Mouse (Mus musculus) cerebellum, adult 9-10 months (tissue): ENCODE measurements around the gene Rbp2.

Experiments used
- DNase-seq: peaks from one replicate; pipeline ENCODE4 v3.0.0; 2022

The Rbp2 gene

DNA sequence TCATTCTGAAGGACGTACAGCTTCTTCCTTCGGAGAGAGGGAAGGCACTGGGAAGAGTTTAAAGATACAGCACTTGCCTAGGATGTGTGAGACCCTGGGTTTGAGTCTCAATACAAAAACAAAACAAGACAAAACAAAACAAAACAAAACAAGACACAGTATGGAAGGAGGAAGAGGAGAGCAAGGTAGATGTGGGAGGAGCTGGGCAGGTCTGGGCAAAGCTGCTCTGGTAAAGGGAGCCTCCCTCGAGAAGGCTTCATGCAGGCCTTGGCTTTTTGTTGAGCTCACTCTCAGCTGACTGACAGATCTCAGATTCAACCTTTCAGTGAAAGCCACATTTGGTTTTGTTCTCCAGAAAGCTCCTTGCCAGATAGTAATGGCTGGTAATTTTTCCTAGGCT, at the start of gene Rbp2:
TSS of gene Rbp2 (plus strand) at position 301 of the 400 bp plus-strand sequence.
- DNase-seq: no peak

DNA sequence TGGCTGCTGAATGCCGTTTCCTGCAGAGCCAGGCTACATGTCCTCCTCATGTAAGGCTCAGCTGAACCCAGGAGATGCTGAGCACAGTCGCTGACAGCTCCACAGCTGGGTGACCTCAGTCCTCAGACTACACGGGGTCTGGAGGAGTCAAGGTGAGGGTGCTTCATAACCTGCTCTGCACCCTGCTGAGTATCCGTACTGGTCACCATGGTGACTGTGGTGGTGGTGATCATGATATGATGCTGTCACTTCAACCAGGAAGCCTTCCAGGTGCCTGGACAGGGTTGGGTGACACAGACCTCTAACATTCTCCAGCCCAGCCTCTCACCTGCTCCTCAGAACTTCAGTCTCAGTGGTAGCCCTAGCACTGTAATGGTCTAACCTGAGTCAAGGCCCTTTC, 48.1 kb upstream of the Rbp2 start:
- DNase-seq: no peak

- DNase-seq: no peak
These were observed 46.8 kb upstream of the Rbp2 start for GRCm38 (mm10) chr9:98439091-98439490.

- DNase-seq: no peak
These were observed 43.3 kb upstream of the Rbp2 start for GRCm38 (mm10) chr9:98442638-98443037.

- no peak for DNase-seq
These were observed 40.4 kb upstream of the Rbp2 start for GRCm38 (mm10) chr9:98445359-98446149.

GRCm38 (mm10) chr9:98450976-98451375, 34.9 kb upstream of the Rbp2 start:
- no peak for DNase-seq

DNA sequence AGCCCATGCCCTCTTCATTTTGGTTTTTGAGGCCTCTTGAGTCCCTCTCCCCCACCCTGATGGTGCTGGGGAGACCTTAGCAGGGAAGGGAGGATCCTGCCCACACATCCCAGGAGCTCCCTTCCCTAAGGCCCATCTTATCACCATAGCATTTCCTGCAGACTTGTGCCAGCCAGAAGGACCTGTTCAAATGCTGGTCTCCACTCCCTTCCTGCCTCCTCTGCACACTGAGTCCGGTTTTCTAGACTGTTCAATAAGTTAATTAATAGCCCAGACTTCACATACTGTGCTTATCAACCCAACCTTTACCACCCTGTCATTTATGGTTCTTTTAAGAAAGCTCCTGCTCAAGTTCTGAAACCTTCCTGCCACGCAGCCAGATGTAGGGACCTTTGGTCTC, 19.2 kb upstream of the Rbp2 start:
- no peak for DNase-seq

- no peak for DNase-seq
These were observed 5.7 kb upstream of the Rbp2 start for GRCm38 (mm10) chr9:98480172-98480749.

- no peak for DNase-seq
These were observed 3.7 kb upstream of the Rbp2 start for GRCm38 (mm10) chr9:98482256-98482655.

- DNase-seq: no peak
These were observed 895 bp upstream of the Rbp2 start for GRCm38 (mm10) chr9:98485020-98485419.

GRCm38 (mm10) chr9:98487273-98487672, 1.4 kb downstream of the Rbp2 start:
- no peak for DNase-seq

DNA sequence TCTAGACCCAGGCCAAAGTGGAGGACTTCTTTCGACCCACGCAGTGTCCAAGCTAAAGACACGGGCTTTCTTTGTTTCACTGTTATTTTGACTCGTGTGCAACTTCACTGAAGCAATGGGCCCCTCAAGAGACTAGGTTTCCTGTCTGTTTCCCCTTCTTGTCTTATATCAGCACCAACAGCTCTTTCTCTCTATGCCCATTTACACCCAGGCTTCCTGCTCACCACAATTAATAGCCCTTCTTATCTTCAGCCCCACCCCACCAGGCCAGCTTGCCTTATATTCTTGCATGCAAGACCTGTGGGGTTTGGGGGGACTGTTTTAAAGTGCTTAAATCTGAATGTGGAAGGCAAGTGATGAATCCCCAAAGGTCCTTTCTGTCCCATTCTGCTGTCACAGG, 3.6 kb downstream of the Rbp2 start:
- DNase-seq: no peak

DNA sequence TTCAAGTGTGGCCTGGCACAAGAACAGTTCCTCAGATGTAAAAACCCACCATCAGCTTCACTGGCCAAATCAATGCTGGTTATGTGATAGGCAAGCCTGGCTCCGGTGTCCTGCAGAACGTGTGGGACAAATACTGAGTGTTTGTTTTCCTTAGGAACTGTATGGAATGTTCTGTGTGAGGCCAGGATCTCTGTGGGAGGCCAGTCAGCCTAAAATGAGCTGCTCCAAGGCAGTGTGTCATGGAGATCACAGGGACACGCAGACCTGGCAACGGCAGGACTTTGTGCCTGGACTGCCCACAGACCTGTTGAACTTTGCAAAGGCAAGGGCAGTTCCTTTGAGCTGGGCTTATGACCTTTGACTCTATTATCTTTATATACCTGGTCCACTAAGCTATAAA, 4.2 kb downstream of the Rbp2 start:
- no peak for DNase-seq

DNA sequence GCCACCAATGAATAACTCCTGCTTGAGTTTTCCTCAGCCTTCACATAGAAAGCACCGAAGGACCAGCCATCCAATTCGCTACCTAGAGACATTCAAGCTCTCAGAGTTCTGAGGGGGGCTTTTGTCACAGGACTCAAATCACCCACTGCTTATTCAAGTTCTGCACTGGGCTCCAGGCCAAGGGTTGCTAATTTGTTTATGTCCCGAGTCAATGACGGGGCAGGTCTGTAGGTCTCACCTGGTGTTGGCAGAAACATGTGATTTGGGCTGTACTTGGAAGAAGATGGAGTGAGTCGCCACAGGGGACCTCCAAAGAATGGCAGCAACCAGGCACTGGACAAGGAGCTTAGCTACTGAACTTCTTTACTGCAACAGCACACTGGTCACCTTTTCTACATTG, 5.2 kb downstream of the Rbp2 start:
- no peak for DNase-seq

GRCm38 (mm10) chr9:98492212-98492611, 6.3 kb downstream of the Rbp2 start:
- DNase-seq: no peak

DNA sequence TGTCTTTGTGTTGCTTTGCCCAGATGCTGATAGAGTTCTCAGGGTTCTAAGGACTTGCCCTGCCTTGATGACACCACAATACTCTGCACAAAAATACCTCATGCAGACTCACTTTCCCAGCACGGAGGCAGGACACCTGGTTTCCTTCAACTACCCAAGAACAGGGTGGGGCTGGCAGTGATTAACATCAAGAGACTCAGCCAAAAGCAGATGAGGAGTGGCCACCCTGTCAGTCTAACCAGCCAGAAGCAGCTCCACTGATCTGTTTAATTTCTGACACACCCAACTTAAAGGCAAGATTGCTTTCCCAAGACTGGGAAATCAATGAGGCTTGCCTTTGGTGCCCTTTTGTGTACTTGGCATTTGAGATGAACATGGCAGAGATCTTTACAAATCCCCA, 6.9 kb downstream of the Rbp2 start:
- DNase-seq: no peak

DNA sequence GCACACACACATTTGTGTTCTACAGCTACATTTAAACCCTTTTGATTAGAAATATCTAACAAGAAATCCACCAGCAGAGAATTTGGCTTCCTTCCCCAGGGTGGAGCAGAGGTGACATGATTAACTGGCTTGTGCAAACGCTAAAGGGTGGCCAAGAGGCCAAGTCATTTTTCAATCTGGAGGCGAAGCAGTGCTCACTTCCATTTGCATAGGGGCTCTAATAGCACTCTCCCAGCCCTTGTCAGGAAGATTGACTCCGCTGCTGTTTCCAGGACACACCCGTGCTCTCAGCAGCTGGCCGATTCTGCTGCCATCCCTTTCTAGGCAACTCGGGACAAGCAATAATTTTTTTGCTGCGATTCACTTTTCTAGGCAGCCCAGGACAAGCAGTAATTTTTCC, 11.2 kb downstream of the Rbp2 start:
- DNase-seq: no peak

DNA sequence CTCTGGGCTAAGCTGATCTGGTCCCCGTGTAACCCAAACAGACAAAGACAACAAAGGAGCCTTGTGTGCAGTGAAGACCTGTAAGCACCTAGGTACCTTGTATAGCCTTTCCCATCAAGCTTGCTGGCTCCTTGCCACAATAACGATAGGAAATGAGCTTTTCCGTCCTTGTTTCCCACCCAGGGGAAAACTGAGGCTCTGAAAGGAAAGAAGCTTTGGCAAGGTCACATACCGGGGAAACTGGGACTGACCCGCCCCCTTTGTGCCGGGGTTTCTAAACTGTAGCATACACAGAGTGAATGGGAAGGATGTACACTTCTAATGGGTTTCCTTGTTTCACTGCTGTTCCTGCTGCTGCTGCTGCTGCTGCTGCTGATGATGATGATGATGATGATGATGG, 12.1 kb downstream of the Rbp2 start:
- DNase-seq: no peak

- no peak for DNase-seq
These were observed 12.9 kb downstream of the Rbp2 start for GRCm38 (mm10) chr9:98498717-98499268.

DNA sequence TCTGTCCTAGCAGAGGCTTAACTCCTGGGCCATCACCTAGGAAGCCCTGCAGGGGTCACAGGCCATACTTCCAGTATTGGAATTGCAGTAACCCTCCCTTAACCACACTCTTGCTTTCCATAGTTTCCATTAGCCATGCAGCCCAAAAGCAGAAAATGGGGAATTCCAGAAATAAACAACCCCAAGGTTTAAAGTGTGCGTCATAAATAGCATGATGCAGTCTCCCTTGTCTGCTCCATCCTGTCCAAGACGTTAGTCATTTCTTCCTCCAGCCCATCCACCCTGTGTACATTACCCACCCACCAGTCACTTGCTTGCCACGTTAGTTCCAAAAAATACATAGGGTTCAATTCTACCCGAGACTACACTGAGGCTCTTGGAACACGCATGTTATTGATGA, 13.7 kb downstream of the Rbp2 start:
- no peak for DNase-seq

GRCm38 (mm10) chr9:98507480-98507879, 21.6 kb downstream of the Rbp2 start:
- no peak for DNase-seq

DNA sequence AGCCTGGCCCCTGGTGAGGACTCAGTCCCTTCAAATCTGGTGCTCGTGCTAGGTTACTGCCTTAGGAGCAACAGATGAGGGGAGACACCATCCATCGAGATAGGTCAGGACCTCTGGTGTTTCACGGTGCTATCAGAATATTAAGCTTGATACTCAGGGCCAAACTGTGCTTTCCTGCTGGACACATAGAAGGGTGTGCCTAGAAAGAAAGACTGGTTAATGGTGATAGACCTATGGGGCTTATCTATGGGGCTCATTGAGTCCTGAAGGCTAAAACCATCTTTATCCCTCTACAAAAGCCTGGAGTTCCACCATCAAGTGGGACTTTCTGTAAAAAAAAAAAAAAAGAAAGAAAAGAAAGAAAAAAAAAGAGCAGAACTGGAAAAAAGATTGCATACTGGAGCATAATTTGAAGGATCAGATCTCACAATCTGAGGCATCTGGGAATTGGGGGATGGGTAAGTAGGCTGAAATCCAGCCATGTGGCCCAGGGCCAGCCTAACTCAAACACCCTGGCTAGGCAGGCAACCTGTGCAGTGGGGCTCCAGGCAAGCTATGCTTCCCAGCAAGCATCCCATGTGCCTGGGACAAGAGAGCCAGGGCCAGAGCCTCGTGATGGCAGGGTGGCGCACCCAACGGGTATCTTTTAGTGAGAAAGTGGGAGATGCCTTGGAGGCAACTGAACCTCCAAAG, 24.6 kb downstream of the Rbp2 start:
- no peak for DNase-seq

DNA sequence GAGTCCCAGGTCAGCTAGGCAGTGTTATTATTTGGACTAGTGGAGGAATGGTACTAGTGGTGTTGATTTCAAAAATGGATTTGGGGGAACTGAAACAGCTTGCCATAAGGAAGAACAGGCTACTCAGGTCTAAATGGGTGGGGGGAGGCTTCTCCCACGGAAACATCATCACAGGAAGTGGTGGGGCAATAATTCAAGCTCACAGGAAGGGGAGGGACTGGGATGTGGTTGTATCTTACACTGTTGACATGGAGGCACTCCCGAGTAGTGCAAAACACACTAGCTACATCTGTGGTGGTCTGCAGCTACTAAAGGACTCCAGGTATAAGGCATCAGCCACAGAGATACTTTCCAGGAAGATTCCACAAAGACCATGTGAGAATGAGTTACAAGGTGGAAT, 38.0 kb downstream of the Rbp2 start:
- DNase-seq: no peak
